Mouse (Mus musculus) thymus, adult 2 months (tissue): ENCODE measurements around the gene Ttc39b.

ENCODE experiments used
- CTCF ChIP-seq: fragments of 200-500 bp; IDR thresholded peaks from 2 replicates; pipeline ENCODE4 v1.5.1; 2012; ENCODE audit warnings: mild to moderate bottlenecking, control low read depth, low read length, moderate library complexity, borderline replicate concordance; ENCODE audit not compliant: control insufficient read depth, poor library complexity, insufficient read depth; ENCODE audit errors: extremely low read depth
- POLR2A ChIP-seq: fragments of 200-500 bp; IDR thresholded peaks from 2 replicates; pipeline ENCODE4 v1.6.1; 2012; ENCODE audit warnings: mild to moderate bottlenecking, low read length, control low read depth, moderate library complexity; ENCODE audit not compliant: control insufficient read depth, poor library complexity, insufficient read depth; ENCODE audit errors: extremely low read depth

- no peak for TF ChIP-seq POLR2A
- TF ChIP-seq CTCF: no peak
Observed at GRCm38 (mm10) chr4:83228073-83228472, 96.0 kb downstream of the Ttc39b start.
